Mouse (Mus musculus): ENCODE data around the gene Brd9. TPM values are rescaled to one million over a fixed set of nuclear protein-coding genes. Genes with fewer than 3 reads are reported as not detected.
A peak's percentile ranks its signal among the peaks of the same experiment; 100 is the strongest.

The Brd9 gene
- polyA plus RNA-seq, 1 experiment = 40.7 TPM

- H3K4me3 ChIP-seq (ENCODE audit: insufficient read depth, low read length) = peak within 1 kb of the TSS; percentile 60
- H3K4me1 ChIP-seq (ENCODE audit: control insufficient read depth, insufficient read depth, low read length) = peaks cover 3% of the 10 kb centered on the region; the same call in 1 of the 2 replicates
- no peak within 1 kb of the TSS for H3K27ac ChIP-seq (ENCODE audit: insufficient read depth, low read depth, low read length)
- TF ChIP-seq POLR2A (IDR thresholded peaks at IDR 0.05; ENCODE audit: borderline replicate concordance, low read depth, low read length) (no peak), CTCF (IDR thresholded peaks at IDR 0.05; ENCODE audit: low read depth, low read length) (no peak)
Measured at GRCm38 (mm10) chr13:74008948-74009718, 71.5 kb downstream of the Brd9 start, which contains the start of gene Tppp. Gene Tppp, plus strand, starts transcription at chr13:74009407.

DNA sequence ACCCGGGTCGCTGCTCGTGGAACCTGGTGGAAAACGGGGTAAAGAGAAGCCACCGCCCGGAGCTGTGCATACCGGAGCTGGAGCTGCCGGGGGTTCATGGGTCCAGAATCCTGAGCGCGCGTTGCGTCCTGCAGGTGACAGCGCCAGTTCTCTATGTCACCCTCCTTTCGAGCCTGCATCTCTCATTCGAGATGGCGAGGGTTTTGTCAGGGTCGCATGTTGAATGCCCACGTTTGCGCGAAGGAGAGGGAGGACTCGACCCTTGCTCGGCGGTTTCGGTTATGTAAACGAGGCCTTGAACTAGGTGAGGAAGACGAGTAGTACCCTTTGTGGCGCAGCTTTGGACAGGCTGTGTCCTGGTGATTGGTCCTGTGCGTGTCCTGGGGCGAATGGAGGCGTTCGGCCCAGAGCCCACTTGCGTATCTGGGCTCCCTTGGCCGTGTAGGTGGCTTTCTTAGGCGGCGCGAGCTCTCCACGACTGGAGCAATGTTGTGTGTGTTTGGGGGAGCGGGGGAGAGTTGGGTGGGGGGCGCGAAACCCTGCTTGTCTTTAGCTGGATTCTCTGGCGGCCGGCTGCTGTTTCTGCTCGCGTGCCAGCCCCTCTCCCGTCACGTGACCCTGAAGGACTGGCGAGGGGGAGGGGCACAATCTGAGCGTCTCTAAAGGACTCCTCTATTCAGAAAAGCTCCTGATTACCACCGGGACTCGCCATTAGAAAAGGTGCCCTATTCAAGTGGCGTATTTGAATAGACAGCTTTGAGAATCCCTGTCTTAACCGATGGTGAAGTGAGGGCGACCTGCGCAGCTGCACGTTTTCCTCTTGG lies 72.4 kb downstream of the Brd9 start:
- Histone ChIP-seq H3K27ac (ENCODE audit: insufficient read depth, low read depth, low read length) (no peak overlapping the region), H3K4me1 (ENCODE audit: control insufficient read depth, insufficient read depth, low read length) (peaks cover 3% of the 10 kb centered on the region; the same call in 1 of the 2 replicates), H3K4me3 (ENCODE audit: insufficient read depth, low read length) (peak overlapping the region; percentile 60)
- TF ChIP-seq CTCF (IDR thresholded peaks at IDR 0.05; ENCODE audit: low read depth, low read length) (no peak), POLR2A (IDR thresholded peaks at IDR 0.05; ENCODE audit: borderline replicate concordance, low read depth, low read length) (no peak)

Other genes starting within 250 kb of the Brd9 start
- not detected in 2 replicates for gene Slc6a19, start 232.9 kb upstream of the Brd9 start, polyA plus RNA-seq (2012; ENCODE audit: insufficient read depth, insufficient read length, missing spikeins)
- gene Slc12a7, start 204.7 kb upstream of the Brd9 start, polyA plus RNA-seq (2012; ENCODE audit: insufficient read depth, insufficient read length, missing spikeins) = 50.6 and 53.9 TPM in 2 replicates
- gene Nkd2, start 90.2 kb upstream of the Brd9 start, polyA plus RNA-seq (2012; ENCODE audit: insufficient read depth, insufficient read length, missing spikeins) = not detected in 2 replicates
- 14.5 and 20.3 TPM in 2 replicates for gene Trip13, start within 50 bp of the Brd9 start, polyA plus RNA-seq (2012; ENCODE audit: insufficient read depth, insufficient read length, missing spikeins)
- not detected in 2 replicates for gene Zdhhc11, start 26.0 kb downstream of the Brd9 start, polyA plus RNA-seq (2012; ENCODE audit: insufficient read depth, insufficient read length, missing spikeins)
- 0.11 and 0.31 TPM in 2 replicates for gene Tppp, start 71.6 kb downstream of the Brd9 start, polyA plus RNA-seq (2012; ENCODE audit: insufficient read depth, insufficient read length, missing spikeins)
- 5.6 and 9.4 TPM in 2 replicates for gene Cep72, start 124.5 kb downstream of the Brd9 start, polyA plus RNA-seq (2012; ENCODE audit: insufficient read depth, insufficient read length, missing spikeins)
- not detected in 2 replicates for gene Slc9a3, start 183.6 kb downstream of the Brd9 start, polyA plus RNA-seq (2012; ENCODE audit: insufficient read depth, insufficient read length, missing spikeins)

Data from bone marrow macrophage, adult 2 months (primary cell).